Mouse (Mus musculus): ENCODE data around the gene Eif4e. TPM values are rescaled to one million over a fixed set of nuclear protein-coding genes. Genes with fewer than 3 reads are reported as not detected.

The Eif4e gene
- polyA plus RNA-seq, 2 experiments, result 74.4 to 180 TPM

GRCm38 (mm10) chr3:138526916-138527666 lies 1.1 kb downstream of the Eif4e start:
- peak; percentile 10; the same call in 1 of the 2 replicates for TF ChIP-seq EP300 (IDR thresholded peaks at IDR 0.05; ENCODE audit: low read depth)
- TF ChIP-seq CTCF (IDR thresholded peaks at IDR 0.05; ENCODE audit: low read depth), result peak; percentile 55
- WGBS (ENCODE audit: insufficient replicate concordance), result under 1% methylated on average over 78 of the region's 85 CpGs
- ATAC-seq (ENCODE audit: insufficient read depth), result peak; percentile 87
- peak overlapping the region; percentile 96 for H3K9ac ChIP-seq (replicated peaks)
- H3K4me3 ChIP-seq (ENCODE audit: insufficient read depth in 1 of 2, low read depth in 2 of 2, low read length in 2 of 2), result peak overlapping the region; percentile 77 to 96
- no peaks in the 10 kb centered on the region for H3K27me3 ChIP-seq (ENCODE audit: control insufficient read depth, insufficient read depth, low read length)
- H3K4me2 ChIP-seq (ENCODE audit: low read depth), result peak overlapping the region; percentile 98
- H3K27ac ChIP-seq, result peak overlapping the region; percentile 77
- no peaks in the 10 kb centered on the region for H3K36me3 ChIP-seq (replicated peaks; ENCODE audit: control insufficient read depth, insufficient read depth, low read depth)
- DNase-seq (ENCODE audit: low read depth in 3 of 3, low spot score in 3 of 3), result peak; percentile 98 to 99 (median 98)
- H3K9me3 ChIP-seq (ENCODE audit: control insufficient read depth, low read length), result no peaks in the 10 kb centered on the region
- H3K4me1 ChIP-seq (replicated peaks; ENCODE audit: control insufficient read depth in 2 of 2, insufficient read depth in 2 of 2, low read length in 1 of 2), result peaks cover 25 to 36% of the 10 kb centered on the region in 2 experiments

GRCm38 (mm10) chr3:138527667-138528231 lies 1.8 kb downstream of the Eif4e start:
- H3K27me3 ChIP-seq (ENCODE audit: control insufficient read depth, insufficient read depth, low read length), result no peaks in the 10 kb centered on the region
- H3K36me3 ChIP-seq (replicated peaks; ENCODE audit: control insufficient read depth, insufficient read depth, low read depth), result no peaks in the 10 kb centered on the region
- H3K4me3 ChIP-seq (ENCODE audit: insufficient read depth in 1 of 2, low read depth in 2 of 2, low read length in 2 of 2), result peak overlapping the region; percentile 77 to 96
- peak overlapping the region; percentile 96 for H3K9ac ChIP-seq (replicated peaks)
- DNase-seq (ENCODE audit: low read depth in 3 of 3, low spot score in 3 of 3) (peak; percentile 48 to 51 (median 50)), ATAC-seq (ENCODE audit: insufficient read depth) (peak; percentile 53)
- WGBS (ENCODE audit: insufficient replicate concordance), result 0% methylated on average over 59 of the region's 64 CpGs
- peak overlapping the region; percentile 75 for H3K4me2 ChIP-seq (ENCODE audit: low read depth)
- H3K27ac ChIP-seq, result peak overlapping the region; percentile 77
- TF ChIP-seq EP300 (IDR thresholded peaks at IDR 0.05; ENCODE audit: low read depth) (no peak), CTCF (IDR thresholded peaks at IDR 0.05; ENCODE audit: low read depth) (no peak)
- no peaks in the 10 kb centered on the region for H3K9me3 ChIP-seq (ENCODE audit: control insufficient read depth, low read length)
- H3K4me1 ChIP-seq (replicated peaks; ENCODE audit: control insufficient read depth in 2 of 2, insufficient read depth in 2 of 2, low read length in 1 of 2), result peaks cover 25 to 36% of the 10 kb centered on the region in 2 experiments

GRCm38 (mm10) chr3:138528265-138528664 lies 2.3 kb downstream of the Eif4e start:
- no peaks in the 10 kb centered on the region for H3K36me3 ChIP-seq (replicated peaks; ENCODE audit: control insufficient read depth, insufficient read depth, low read depth)
- H3K27ac ChIP-seq, result no peak overlapping the region
- no peak for TF ChIP-seq CTCF (IDR thresholded peaks at IDR 0.05; ENCODE audit: low read depth)
- DNase-seq (ENCODE audit: low read depth in 3 of 3, low spot score in 3 of 3) (no peak), ATAC-seq (ENCODE audit: insufficient read depth) (no peak)
- H3K4me2 ChIP-seq (ENCODE audit: low read depth), result peak overlapping the region; percentile 75
- peak overlapping the region; percentile 96 for H3K9ac ChIP-seq (replicated peaks)
- no peaks in the 10 kb centered on the region for H3K9me3 ChIP-seq (ENCODE audit: control insufficient read depth, low read length)
- peak overlapping the region; percentile 77 to 96 for H3K4me3 ChIP-seq (ENCODE audit: insufficient read depth in 1 of 2, low read depth in 2 of 2, low read length in 2 of 2)
- H3K4me1 ChIP-seq (replicated peaks; ENCODE audit: control insufficient read depth in 2 of 2, insufficient read depth in 2 of 2, low read length in 1 of 2), result peaks cover 25 to 36% of the 10 kb centered on the region in 2 experiments
- WGBS (ENCODE audit: insufficient replicate concordance), result 3% methylated on average over 16 of the region's 16 CpGs
- no peaks in the 10 kb centered on the region for H3K27me3 ChIP-seq (ENCODE audit: control insufficient read depth, insufficient read depth, low read length)

GRCm38 (mm10) chr3:138530578-138531478 lies 4.8 kb downstream of the Eif4e start:
- H3K9ac ChIP-seq (replicated peaks), result peak overlapping the region; percentile 38; the same call in 1 of the 2 replicates

More at GRCm38 (mm10) chr3:138530578-138531478, 4.8 kb downstream of the Eif4e start:
- no peaks in the 10 kb centered on the region for H3K27me3 ChIP-seq (ENCODE audit: control insufficient read depth, insufficient read depth, low read length)
- DNase-seq (ENCODE audit: low read depth in 3 of 3, low spot score in 3 of 3) (no peak), ATAC-seq (ENCODE audit: insufficient read depth) (no peak)
- no peak overlapping the region for H3K4me3 ChIP-seq (ENCODE audit: insufficient read depth in 1 of 2, low read depth in 2 of 2, low read length in 2 of 2)
- H3K9me3 ChIP-seq (ENCODE audit: control insufficient read depth, low read length), result no peaks in the 10 kb centered on the region
- WGBS (ENCODE audit: insufficient replicate concordance), result 43% methylated on average over 8 of the region's 8 CpGs
- peaks cover 22 to 31% of the 10 kb centered on the region in 2 experiments for H3K4me1 ChIP-seq (replicated peaks; ENCODE audit: control insufficient read depth in 2 of 2, insufficient read depth in 2 of 2, low read length in 1 of 2)
- TF ChIP-seq EP300 (IDR thresholded peaks at IDR 0.05; ENCODE audit: low read depth) (no peak), CTCF (IDR thresholded peaks at IDR 0.05; ENCODE audit: low read depth) (no peak)
- H3K27ac ChIP-seq, result no peak overlapping the region
- peaks cover under 1% of the 10 kb centered on the region for H3K36me3 ChIP-seq (replicated peaks; ENCODE audit: control insufficient read depth, insufficient read depth, low read depth)
- H3K4me2 ChIP-seq (ENCODE audit: low read depth), result peak overlapping the region; percentile 38
